Mouse (Mus musculus) intestine, embryonic 16.5 days (tissue): ENCODE data around the gene Cdkn2a. TPM values are rescaled to one million over a fixed set of nuclear protein-coding genes. Genes with fewer than 3 reads are reported as not detected.

Experiments used
- ATAC-seq: fragments of 200-750 bp; cut with Nextera tagmentation; 2 replicates; pipeline ENCODE4 v1.8.0; 2017; ENCODE audit warnings: moderate TSS enrichment, moderate library complexity
- H3K27ac ChIP-seq: fragments of 300-500 bp; sonication (generic); 2 replicates; pipeline ENCODE4 v1.5.1; 2014; ENCODE audit warnings: mild to moderate bottlenecking, low read length
- H3K27me3 ChIP-seq: fragments of 300-500 bp; sonication (generic); replicated peaks from 2 replicates; pipeline ENCODE4 v1.6.1; 2014; ENCODE audit warnings: low read length, control low read depth, mixed read lengths; ENCODE audit not compliant: control insufficient read depth, insufficient read depth
- H3K36me3 ChIP-seq: fragments of 300-500 bp; sonication (generic); 2 replicates; pipeline ENCODE4 v1.6.1; 2014; ENCODE audit warnings: low read length, control low read depth; ENCODE audit not compliant: control insufficient read depth, insufficient read depth
- H3K4me1 ChIP-seq: fragments of 300-500 bp; sonication (generic); 2 replicates; pipeline ENCODE4 v1.6.1; 2014; ENCODE audit warnings: low read length, control low read depth, mixed read lengths; ENCODE audit not compliant: control insufficient read depth, insufficient read depth
- H3K4me2 ChIP-seq: fragments of 300-500 bp; sonication (generic); 2 replicates; pipeline ENCODE4 v1.6.1; 2014; ENCODE audit warnings: low read depth, low read length, control low read depth
- H3K4me3 ChIP-seq: fragments of 300-500 bp; sonication (generic); 2 replicates; pipeline ENCODE4 v1.5.1; 2014; ENCODE audit warnings: mild to moderate bottlenecking, low read length
- H3K9ac ChIP-seq: fragments of 300-500 bp; sonication (generic); 2 replicates; pipeline ENCODE4 v1.6.1; 2014; ENCODE audit warnings: low read depth, low read length
- H3K9me3 ChIP-seq: fragments of 300-500 bp; sonication (generic); 2 replicates; pipeline ENCODE4 v1.6.1; 2016; ENCODE audit warnings: low read length, control low read depth; ENCODE audit not compliant: control insufficient read depth
- WGBS: fragments of 180-500 bp; shearing (Covaris S2); extraction: QIAGEN DNeasy Blood & Tissue Kit; methylation state at CpG from one replicate; pipeline ENCODE4 v1.1.7; 2014; 5-methylcytosine and 5-hydroxymethylcytosine counted together
- polyA plus RNA-seq: library from polyadenylated mRNA; unstranded; fragments of >200 nt; fragmentation: Nextera tagmentation; extraction: Ambion mirVana; gene quantifications from 2 replicates; pipeline ENCODE4 v1.2.1, GENCODE M21; 2015

The Cdkn2a gene
- polyA plus RNA-seq = not detected in 2 replicates

DNA sequence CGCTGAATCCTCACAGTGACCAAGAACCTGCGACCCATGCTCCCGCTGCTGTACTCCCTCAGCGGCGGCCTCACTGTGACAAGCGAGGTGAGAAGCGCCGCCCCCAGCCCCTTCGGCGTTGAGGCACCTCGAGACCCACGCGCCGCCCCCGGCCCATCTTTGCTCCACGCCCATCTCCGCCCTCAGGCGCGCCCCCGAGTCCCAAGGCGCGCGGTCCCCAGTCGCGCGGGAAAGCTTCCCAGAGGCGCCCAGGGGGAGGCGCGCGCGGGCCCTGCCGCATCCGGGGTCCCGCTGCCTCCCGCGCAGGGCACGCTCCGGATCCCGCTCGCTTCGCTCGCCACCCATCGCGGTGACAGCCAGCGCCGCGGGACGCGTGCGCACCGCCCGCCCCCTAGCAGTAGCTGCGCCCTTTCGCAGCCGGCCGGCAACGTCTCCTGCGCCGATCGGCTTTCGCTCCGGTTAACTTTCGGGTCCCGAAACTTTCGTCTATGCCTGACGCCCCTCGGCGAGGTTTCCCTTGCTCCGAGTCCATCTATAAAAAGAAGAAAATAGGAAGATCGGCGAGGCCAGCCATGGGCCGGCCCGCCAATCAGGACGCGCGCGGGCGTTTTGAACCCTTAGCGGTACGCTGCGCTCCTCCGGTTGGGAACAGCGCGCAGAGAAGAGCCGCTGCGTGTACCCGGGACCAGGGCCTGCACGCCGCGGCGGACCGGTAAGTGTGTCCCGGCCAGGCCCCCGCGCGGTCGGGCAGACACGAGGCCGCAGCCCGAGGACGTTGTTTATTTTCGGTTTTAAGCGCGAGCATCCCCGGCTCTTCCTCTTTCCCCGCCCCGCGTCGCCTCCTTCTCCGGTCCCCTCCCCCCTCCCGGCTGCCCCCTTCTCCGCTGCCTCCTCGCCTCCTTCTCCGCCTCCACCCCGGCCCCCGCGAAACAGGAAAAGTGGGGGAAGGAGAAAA lies at the start of gene Cdkn2a:
Gene Cdkn2a (minus strand): TSS at position 168 of the 955 bp plus-strand sequence.
- no peak within 1 kb of the TSS for H3K27ac ChIP-seq
- H3K9me3 ChIP-seq = no peaks in the 10 kb centered on the region
- H3K9ac ChIP-seq = peak within 1 kb of the TSS; percentile 65
- under 1% methylated on average over 105 of the region's 117 CpGs for WGBS
- peaks cover 11% of the 10 kb centered on the region for H3K4me1 ChIP-seq
- peak; percentile 86 for ATAC-seq
- H3K4me3 ChIP-seq = peak within 1 kb of the TSS; percentile 76
- peak within 1 kb of the TSS; percentile 97 for H3K4me2 ChIP-seq
- no peaks in the 10 kb centered on the region for H3K36me3 ChIP-seq
- peaks cover 64% of the 10 kb centered on the region for H3K27me3 ChIP-seq

DNA sequence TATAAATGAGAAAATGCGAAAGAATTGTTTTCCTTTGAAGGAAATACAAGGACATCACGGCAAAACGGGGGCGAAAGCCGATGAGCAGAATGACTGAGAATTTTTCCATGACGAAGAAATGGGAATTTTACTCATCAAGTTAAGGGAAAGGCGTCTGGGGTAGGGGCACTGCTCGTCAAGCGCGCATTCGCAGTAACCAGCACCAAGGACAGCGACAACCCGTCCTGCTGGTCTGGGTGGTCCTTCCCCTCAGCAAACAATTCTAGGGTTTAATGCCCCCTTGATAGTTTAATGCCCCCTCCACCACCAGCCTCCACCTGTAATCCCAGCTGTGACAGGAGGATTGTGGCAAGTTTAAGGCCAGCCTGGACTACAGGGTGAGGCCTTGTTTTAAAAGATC lies 19.0 kb upstream of the Cdkn2a start:
- no peak for ATAC-seq
- no peaks in the 10 kb centered on the region for H3K36me3 ChIP-seq
- peaks cover 3% of the 10 kb centered on the region; the same call in 1 of the 2 replicates for H3K4me1 ChIP-seq
- H3K9ac ChIP-seq = no peak overlapping the region
- H3K27ac ChIP-seq = no peak overlapping the region
- 11% methylated on average over 13 of the region's 13 CpGs for whole genome bisulfite sequencing
- peaks cover 17% of the 10 kb centered on the region for H3K27me3 ChIP-seq
- no peaks in the 10 kb centered on the region for H3K9me3 ChIP-seq
- no peak overlapping the region for H3K4me3 ChIP-seq
- H3K4me2 ChIP-seq = no peak overlapping the region

DNA sequence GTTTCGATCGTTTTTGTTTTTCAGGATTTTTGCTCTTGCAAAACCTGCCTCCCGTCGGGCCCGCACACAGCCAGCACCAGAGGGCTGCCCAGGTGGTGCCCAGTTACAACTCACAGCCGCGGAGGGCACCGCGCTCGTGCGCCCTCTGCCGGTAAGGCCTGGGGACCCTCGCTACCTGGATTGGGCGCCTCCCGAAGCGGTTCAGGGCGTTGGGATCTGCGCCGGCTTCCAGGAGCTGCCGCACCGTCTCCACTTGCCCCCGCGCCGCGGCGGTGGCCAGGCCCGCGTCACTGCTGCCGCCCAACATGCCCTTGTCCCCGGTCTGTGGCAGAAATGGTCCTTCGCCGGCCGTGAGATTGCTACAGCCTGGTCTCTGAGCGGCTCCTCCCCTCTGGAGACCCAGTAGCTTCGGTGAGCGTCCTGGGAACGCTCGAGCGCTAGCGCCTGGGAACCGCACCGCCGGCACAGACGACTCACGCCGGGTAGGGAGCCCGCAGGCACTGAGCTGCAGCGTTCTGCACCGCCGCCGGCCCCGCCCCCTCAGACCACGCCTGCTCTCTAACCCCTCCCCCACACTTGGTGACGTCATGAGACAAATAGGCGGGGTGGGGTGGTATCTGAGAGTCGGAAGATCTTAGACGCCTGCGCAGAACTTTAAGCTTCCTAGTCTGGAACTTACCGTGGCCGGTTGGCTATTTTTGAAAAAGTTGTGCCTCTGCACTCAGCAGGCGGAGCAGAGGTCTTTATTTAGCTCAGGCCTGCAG lies 16.2 kb upstream of the Cdkn2a start, which contains the start of gene Cdkn2b:
Gene Cdkn2b (minus strand): TSS at position 549 of the 764 bp plus-strand sequence.
- no peaks in the 10 kb centered on the region for H3K9me3 ChIP-seq
- no peaks in the 10 kb centered on the region for H3K36me3 ChIP-seq
- H3K4me3 ChIP-seq = peak within 1 kb of the TSS; percentile 69
- H3K9ac ChIP-seq = peak within 1 kb of the TSS; percentile 76
- H3K4me1 ChIP-seq = peaks cover 6% of the 10 kb centered on the region
- H3K27ac ChIP-seq = peak within 1 kb of the TSS; percentile 84
- whole genome bisulfite sequencing = under 1% methylated on average over 55 of the region's 61 CpGs
- peak; percentile 97 for ATAC-seq
- H3K4me2 ChIP-seq = peak within 1 kb of the TSS; percentile 86
- H3K27me3 ChIP-seq = peaks cover 40% of the 10 kb centered on the region

GRCm38 (mm10) chr4:89309996-89310395 lies 15.5 kb upstream of the Cdkn2a start:
- Histone ChIP-seq H3K4me2 (peak overlapping the region; percentile 86), H3K27me3 (peaks cover 45% of the 10 kb centered on the region), H3K9me3 (no peaks in the 10 kb centered on the region), H3K4me3 (peak overlapping the region; percentile 69), H3K36me3 (no peaks in the 10 kb centered on the region), H3K9ac (peak overlapping the region; percentile 76), H3K4me1 (peaks cover 6% of the 10 kb centered on the region), H3K27ac (no peak overlapping the region)
- WGBS = 5% methylated on average over 11 of the region's 11 CpGs
- ATAC-seq = no peak

DNA sequence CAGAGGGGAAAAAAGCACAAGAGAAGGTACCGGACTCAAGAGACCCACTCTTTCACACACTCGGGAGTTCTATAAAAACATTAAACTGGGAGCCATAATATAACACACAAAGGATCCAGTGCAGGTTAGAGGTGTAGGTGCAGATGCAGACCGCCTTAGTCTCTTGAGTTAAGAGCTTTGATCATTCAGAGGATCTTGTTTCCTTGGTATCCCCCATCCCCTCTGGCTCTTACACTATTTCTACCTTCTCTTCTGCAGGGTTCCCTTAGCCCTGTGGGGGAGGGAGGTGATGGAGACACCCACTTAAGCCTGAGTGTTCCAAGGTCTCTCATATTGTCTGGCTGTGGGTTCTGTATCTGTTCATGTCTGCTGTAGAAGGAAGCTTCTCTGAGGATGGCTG lies 13.5 kb upstream of the Cdkn2a start:
- H3K36me3 ChIP-seq = no peaks in the 10 kb centered on the region
- no peak overlapping the region for H3K4me3 ChIP-seq
- no peaks in the 10 kb centered on the region for H3K9me3 ChIP-seq
- H3K27me3 ChIP-seq = peaks cover 61% of the 10 kb centered on the region
- WGBS = 25% methylated on average over 3 of the region's 3 CpGs
- peaks cover 6% of the 10 kb centered on the region for H3K4me1 ChIP-seq
- no peak overlapping the region for H3K27ac ChIP-seq
- no peak for ATAC-seq
- H3K9ac ChIP-seq = no peak overlapping the region
- no peak overlapping the region for H3K4me2 ChIP-seq

DNA sequence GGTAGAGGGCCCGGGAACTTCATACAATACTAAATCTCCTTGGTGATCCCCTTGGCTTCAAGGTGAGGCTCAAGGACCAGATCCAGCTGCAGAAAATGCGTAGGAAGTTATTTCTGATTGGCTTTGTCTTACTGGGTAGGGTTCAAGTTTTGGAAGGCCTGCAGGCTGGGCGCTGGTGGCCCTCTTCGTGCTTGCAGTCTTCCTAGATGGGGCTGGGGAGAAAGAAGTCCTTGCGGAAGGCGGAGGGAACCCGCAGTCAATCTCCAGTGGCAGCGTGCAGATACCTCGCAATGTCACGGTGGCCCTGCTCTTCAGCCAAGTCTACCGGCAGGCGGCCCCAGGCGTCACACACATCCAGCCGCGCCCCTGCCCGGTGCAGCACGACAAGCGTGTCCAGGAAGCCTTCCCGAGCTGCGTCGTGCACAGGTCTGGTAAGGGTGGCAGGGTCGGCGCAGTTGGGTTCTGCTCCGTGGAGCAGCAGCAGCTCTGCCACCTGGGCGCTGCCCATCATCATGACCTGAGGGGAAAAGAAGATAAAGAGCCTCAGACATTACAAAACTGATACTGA lies 12.4 kb upstream of the Cdkn2a start:
- WGBS = 7% methylated on average over 25 of the region's 25 CpGs
- no peak overlapping the region for H3K4me3 ChIP-seq

GRCm38 (mm10) chr4:89305691-89306090 lies 11.2 kb upstream of the Cdkn2a start:
- 15% methylated on average over 3 of the region's 3 CpGs for WGBS
- ATAC-seq = no peak
- no peak overlapping the region for H3K4me2 ChIP-seq
- no peak overlapping the region for H3K27ac ChIP-seq
- H3K4me1 ChIP-seq = peaks cover 2% of the 10 kb centered on the region; the same call in 1 of the 2 replicates
- H3K27me3 ChIP-seq = peaks cover 62% of the 10 kb centered on the region
- no peaks in the 10 kb centered on the region for H3K9me3 ChIP-seq
- no peak overlapping the region for H3K9ac ChIP-seq
- H3K36me3 ChIP-seq = no peaks in the 10 kb centered on the region
- no peak overlapping the region for H3K4me3 ChIP-seq

More for the DNA sequence above, 12.4 kb upstream of the Cdkn2a start:
- H3K27me3 ChIP-seq = peaks cover 60% of the 10 kb centered on the region
- peaks cover 6% of the 10 kb centered on the region for H3K4me1 ChIP-seq
- H3K9me3 ChIP-seq = no peaks in the 10 kb centered on the region
- no peak overlapping the region for H3K9ac ChIP-seq
- H3K27ac ChIP-seq = no peak overlapping the region
- 0 out of 2 replicates have a peak overlapping the region, but pooled peaks have one; percentile 6 for H3K4me2 ChIP-seq
- no peak for ATAC-seq
- no peaks in the 10 kb centered on the region for H3K36me3 ChIP-seq

DNA sequence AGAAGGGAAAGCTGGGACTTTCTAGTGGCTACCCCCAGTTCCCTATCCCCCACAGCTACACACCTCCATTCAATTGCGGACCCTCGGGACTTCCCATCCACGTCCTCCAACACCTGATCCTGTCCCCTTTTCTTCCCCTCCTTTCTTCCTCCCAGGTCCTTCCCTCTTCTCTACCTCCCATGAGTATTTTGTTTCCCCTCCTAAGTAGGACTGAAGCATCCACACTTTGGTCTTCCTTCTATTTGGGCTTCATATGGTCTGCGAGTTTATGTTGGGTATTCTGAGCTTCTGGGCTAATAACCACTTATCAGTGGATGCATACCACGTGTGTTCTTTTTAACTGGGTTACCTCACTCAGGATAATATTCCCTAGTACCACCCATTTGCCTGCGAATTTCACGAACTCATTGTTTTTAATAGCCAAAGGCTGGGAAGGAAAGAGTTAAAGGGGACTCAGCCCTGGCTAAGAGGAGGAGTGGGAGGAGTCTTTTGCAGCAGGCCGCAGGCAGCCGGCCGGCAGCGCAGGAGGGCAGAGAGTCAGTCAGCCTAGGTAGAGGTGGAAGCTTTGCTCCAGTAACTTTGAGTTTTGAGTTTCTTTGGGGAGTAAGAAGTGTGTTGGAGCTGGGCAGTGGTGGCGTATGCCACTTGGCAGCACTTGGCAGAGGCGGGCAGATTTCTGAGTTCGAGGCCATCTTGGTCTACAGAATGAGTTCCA lies 9.0 kb upstream of the Cdkn2a start:
- WGBS = under 1% methylated on average over 14 of the region's 14 CpGs
- H3K27me3 ChIP-seq = peaks cover 65% of the 10 kb centered on the region
- H3K27ac ChIP-seq = no peak overlapping the region
- H3K36me3 ChIP-seq = no peaks in the 10 kb centered on the region
- H3K9me3 ChIP-seq = no peaks in the 10 kb centered on the region
- peaks cover 2% of the 10 kb centered on the region; the same call in 1 of the 2 replicates for H3K4me1 ChIP-seq
- H3K9ac ChIP-seq = no peak overlapping the region
- 0 out of 2 replicates have a peak, but pooled peaks have one; percentile 43 for ATAC-seq
- 0 out of 2 replicates have a peak overlapping the region, but pooled peaks have one; percentile 9 for H3K4me2 ChIP-seq
- no peak overlapping the region for H3K4me3 ChIP-seq
